Mouse (Mus musculus): ENCODE measurements around the gene Nod1. TPM values are rescaled to one million over a fixed set of nuclear protein-coding genes. Genes with fewer than 3 reads are reported as not detected.

The Nod1 gene
- 10.2 and 12.9 TPM in 2 replicates for polyA plus RNA-seq (2012; rRNA removed)

DNA sequence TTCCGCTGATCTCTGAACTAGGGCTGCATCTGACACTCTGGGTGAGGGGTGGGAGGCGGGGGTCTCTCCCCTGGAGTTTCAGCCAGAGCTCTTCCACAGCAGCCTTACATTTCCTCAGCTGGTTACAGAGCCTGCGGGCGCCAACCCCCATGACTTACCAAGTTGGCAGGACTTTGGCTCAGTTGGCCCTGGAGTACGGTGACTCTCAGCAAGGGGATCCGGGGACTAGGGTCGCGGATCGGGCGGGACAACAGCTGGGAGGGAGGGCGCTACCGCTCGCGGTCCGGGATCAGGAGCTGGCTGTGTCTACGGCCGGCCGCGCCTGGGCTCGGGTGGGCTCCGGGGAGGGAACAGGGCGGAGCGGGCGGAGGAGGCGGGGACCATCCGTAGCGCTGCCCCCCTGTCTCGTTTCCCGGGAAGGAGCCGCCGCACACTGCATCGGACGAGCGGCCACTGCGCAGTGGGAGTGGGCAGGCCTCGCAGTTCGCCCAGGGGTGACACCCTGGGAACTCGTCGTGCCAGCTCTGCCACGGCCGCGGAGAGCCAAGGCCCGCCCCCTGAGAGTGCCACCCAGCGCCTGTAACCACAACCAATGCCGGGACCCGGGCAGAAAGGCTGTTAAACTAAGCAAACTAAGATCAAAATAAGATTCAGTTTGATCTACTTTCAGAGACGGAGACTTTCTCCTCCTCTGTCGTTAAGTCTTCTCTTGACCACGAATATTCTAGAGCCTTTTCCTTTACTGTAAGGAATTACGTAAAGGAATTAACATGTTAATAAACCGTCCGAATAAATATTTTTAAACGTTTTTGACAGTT, at the start of gene Nod1:
TSS of gene Nod1 (minus strand) at position 502 of the 818 bp plus-strand sequence.
- no peak for DNase-seq (ENCODE audit: low read depth, low spot score)
- WGBS, result 2% methylated on average over 49 of the region's 53 CpGs

- WGBS, result 73% methylated on average over 7 of the region's 7 CpGs
- no peak for DNase-seq (ENCODE audit: low read depth, low spot score)
Observed at GRCm38 (mm10) chr6:55021806-55022205, 49.4 kb upstream of the Nod1 start.

DNA sequence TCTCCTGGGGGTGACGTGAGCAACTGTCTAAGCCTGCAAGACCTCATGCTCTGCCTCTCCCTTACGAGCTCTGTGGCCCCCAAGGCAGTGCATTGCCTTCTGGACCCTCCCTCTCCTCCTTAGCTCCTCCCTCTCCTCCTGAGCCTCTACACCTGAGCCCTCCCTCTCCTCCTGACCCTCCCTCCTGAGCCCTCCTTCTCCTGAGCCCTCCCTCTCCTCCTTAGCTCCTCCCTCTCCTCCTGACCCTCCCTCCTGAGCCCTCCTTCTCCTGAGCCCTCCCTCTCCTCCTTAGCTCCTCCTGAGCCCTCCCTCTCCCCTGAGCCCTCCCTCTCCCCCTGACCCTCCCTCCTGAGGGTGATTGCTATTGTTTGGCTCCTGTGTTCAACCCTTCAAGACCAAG, 46.0 kb upstream of the Nod1 start:
- no peak for DNase-seq (ENCODE audit: low read depth, low spot score)
- 80% methylated on average over 2 of the region's 2 CpGs for WGBS

- DNase-seq (ENCODE audit: low read depth, low spot score), result no peak
- WGBS, result 22% methylated on average over 15 of the region's 15 CpGs
Observed at GRCm38 (mm10) chr6:55016710-55017583, 44.5 kb upstream of the Nod1 start.

GRCm38 (mm10) chr6:55016236-55016635, 43.8 kb upstream of the Nod1 start:
- whole genome bisulfite sequencing, result 3% methylated on average over 5 of the region's 5 CpGs
- DNase-seq (ENCODE audit: low read depth, low spot score), result no peak

DNA sequence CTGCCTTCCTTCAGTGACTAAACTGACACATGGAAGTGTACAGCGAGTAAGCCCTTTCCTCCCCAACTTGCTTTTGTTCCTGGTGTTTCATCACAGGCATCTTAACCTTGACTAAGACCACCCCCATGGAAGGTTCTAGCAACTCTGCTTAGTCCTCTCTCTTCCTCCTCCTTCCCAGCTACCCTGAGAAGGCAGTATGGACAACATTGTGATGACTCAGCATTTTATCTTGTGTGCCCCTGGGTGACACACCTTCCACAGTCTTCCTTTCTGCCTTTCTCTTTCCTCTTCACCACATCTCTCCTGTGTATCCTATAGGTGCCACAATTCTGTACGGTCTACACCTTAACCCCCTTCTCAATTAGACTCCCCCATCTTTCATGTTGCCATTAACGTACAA, 41.8 kb upstream of the Nod1 start:
- no peak for DNase-seq (ENCODE audit: low read depth, low spot score)
- WGBS, result 96% methylated on average over 3 of the region's 3 CpGs

- WGBS, result 68% methylated on average over 7 of the region's 7 CpGs
- DNase-seq (ENCODE audit: low read depth, low spot score), result no peak
Observed at GRCm38 (mm10) chr6:55012516-55012915, 40.1 kb upstream of the Nod1 start.

- DNase-seq (ENCODE audit: low read depth, low spot score), result no peak
- whole genome bisulfite sequencing, result 59% methylated on average over 4 of the region's 4 CpGs
Observed at GRCm38 (mm10) chr6:55010330-55011091, 38.1 kb upstream of the Nod1 start.

DNA sequence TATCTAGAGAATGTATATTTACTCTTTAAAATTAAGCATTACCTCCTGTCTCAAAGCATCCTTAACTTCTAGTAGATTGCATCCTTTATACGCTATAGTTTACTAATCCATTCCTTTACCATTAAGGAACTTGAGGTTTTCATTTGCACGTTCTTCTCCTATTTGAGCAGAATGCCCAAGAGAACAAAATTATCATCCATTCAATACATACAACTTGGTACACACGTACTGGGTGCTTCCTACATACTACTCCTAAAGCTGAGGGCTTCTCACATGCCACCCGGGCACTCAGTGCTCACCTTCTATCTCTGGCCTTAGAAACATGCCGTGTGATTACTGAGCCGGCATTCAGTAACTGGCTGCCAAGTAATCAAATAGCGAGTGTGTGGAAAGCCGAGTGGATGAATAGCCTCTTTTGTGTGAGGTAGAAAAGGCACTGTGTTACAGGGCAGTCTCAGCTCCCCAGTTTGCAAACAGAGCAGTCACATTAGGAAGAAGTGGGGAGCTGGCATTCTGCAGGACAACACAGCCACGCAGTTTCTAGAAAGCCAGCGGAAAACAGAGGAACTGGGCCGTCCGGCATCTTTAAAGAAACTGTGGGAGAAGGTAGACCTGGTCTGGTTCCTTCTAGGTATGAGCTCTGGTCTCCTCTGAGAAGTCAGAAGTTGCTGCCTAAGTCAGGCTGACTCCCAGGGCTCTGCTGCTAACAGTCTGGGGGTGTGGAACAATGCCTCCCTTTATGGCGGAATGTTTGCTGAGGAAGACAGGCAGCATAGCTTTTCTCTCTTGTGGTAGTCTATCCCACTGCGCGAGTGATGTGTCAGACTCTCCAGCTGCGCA, 37.2 kb upstream of the Nod1 start:
- 26% methylated on average over 16 of the region's 16 CpGs for WGBS
- no peak for DNase-seq (ENCODE audit: low read depth, low spot score)

GRCm38 (mm10) chr6:55008401-55008800, 36.0 kb upstream of the Nod1 start:
- DNase-seq (ENCODE audit: low read depth, low spot score), result no peak
- 90% methylated on average over 8 of the region's 8 CpGs for WGBS

GRCm38 (mm10) chr6:55003559-55003958, 31.1 kb upstream of the Nod1 start:
- DNase-seq (ENCODE audit: low read depth, low spot score), result no peak
- 60% methylated on average over 4 of the region's 4 CpGs for WGBS

DNA sequence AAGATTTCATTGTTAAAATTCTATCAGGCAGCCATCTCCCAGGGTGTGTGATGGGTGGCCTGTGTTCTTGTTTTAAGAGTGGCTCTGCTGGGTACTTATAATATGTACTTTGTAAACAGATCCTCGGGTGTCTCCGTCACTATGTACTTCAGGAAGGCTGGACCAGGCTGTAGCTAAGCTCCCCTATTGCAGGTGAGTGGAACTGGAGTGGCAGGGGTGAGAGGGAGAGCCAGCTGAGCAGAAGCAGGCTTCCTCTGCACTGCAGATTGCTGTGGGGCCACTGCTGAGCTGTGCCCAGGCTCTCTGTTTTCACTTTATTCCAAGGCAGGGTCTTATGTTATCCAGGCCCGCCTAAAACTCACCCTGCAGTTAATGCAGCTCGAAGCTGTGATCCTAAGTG, 30.0 kb upstream of the Nod1 start:
- 59% methylated on average over 4 of the region's 4 CpGs for WGBS
- no peak for DNase-seq (ENCODE audit: low read depth, low spot score)

DNA sequence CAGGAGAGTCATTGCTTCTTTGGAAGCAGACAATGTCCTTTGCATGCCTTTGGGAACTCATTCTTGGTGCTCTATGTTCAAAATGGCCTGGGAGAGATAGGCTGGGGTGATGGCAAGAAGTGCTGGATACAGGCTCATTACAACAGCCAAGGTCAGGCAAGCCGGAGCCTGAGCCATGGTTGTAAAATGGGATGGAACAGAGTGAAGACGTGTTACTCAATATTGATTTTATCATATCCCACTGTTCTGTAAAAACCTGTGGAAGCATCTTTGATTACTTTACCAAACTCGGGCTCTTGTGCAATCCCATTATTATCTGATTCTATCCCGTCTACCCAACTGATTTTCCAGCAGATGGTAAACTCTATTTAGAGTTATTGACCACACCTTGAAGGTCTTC, 28.9 kb upstream of the Nod1 start:
- whole genome bisulfite sequencing, result 49% methylated on average over 4 of the region's 4 CpGs
- no peak for DNase-seq (ENCODE audit: low read depth, low spot score)

DNA sequence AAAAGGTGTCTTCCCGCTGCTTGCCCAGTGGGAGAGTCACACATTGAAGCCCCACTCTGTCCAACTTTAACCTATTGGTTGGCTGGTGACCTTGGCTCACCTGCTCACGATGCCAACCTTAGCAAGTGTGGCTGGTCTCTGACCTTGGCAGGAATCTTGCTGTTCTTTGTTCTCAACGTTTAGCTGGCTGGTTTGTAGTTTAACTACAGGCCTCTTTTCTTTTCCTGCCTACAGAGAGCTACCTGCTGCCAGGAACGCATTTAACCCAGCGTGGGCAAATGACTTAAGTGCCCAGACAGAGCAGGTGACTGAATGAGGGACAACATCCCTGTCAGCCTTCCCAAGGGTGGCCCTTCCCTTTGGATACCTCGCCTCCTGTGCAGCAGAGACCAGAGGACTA, 25.3 kb upstream of the Nod1 start:
- 56% methylated on average over 6 of the region's 6 CpGs for WGBS
- no peak for DNase-seq (ENCODE audit: low read depth, low spot score)

- WGBS, result 88% methylated on average over 3 of the region's 3 CpGs
Observed at GRCm38 (mm10) chr6:54996361-54996760, 23.9 kb upstream of the Nod1 start.

GRCm38 (mm10) chr6:54992734-54993260, 20.4 kb upstream of the Nod1 start, which contains the start of gene Ggct:
Gene Ggct (minus strand): TSS chr6:54992950.
- DNase-seq (ENCODE audit: low read depth, low spot score), result peak; percentile 93

More at GRCm38 (mm10) chr6:54996361-54996760, 23.9 kb upstream of the Nod1 start:
- DNase-seq (ENCODE audit: low read depth, low spot score), result no peak

DNA sequence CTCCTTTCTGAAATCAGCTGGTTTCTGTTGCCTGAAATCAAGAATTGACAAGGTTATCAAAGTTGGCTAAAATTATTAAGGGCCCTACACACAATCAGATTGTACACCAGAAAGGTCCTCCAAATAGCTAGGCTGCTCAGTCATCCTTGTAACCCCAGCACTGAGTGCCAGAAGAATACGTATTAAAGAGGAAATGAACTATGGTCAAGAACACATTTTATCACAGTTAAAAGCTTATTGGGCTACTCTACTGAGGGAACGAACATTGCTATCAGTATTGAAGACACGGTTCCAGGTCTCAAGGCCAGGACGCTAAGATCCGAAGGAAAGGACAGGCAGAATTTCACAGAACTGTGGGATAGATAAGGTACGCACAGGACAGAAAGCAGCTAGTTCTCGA, 19.7 kb upstream of the Nod1 start:
- WGBS, result under 1% methylated on average over 7 of the region's 7 CpGs
- DNase-seq (ENCODE audit: low read depth, low spot score), result no peak

More at GRCm38 (mm10) chr6:54992734-54993260, 20.4 kb upstream of the Nod1 start, which contains the start of gene Ggct:
- under 1% methylated on average over 41 of the region's 41 CpGs for WGBS

- no peak for DNase-seq (ENCODE audit: low read depth, low spot score)
- 56% methylated on average over 2 of the region's 2 CpGs for WGBS
Observed at GRCm38 (mm10) chr6:54991189-54991588, 18.8 kb upstream of the Nod1 start.

DNA sequence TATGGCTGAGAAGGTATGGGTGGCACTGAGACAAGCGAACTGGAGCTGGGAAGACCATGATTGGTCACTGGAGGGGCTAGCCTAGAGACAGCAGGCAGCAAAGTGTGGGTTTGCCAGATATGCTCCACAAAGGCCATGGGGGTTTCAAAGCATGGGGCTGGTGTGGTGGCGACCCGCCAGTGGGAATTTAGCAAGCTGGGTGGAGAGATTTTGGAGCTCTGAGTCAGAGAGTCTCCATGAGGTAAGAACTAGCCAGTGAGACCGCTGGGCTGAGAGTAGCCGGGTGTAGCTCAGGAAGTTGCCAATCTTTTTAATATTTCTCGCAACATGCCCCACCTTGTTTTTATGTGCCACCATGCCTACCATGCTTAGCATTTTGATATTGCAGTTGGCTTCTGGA, 15.7 kb upstream of the Nod1 start:
- 90% methylated on average over 6 of the region's 6 CpGs for WGBS
- DNase-seq (ENCODE audit: low read depth, low spot score), result no peak

All from large intestine, adult 2 months (tissue).